Mouse (Mus musculus): ENCODE measurements at regions not wholly inside any gene's neighbourhood (a gene's known extent, or its start where the extent isn't known, plus 50 kb on each side); places are given as distances from the start of the nearest gene placed in this dataset.

GRCm38 (mm10) chr9:61595170-61595967, 223.2 kb downstream of the Tle3 start:
- in situ Hi-C loops (cut with MboI, MseI), result no loop called here

GRCm38 (mm10) chr9:61593991-61594390, 221.8 kb downstream of the Tle3 start:
- in situ Hi-C loops (cut with MboI, MseI), result no loop called here

- in situ Hi-C loops (cut with MboI, MseI), result no loop called here
These were observed 217.6 kb downstream of the Tle3 start for GRCm38 (mm10) chr9:61589727-61590299.

GRCm38 (mm10) chr9:61583281-61584072, 211.3 kb downstream of the Tle3 start:
- in situ Hi-C loops (cut with MboI, MseI), result no loop called here

GRCm38 (mm10) chr9:61581046-61581445, 208.9 kb downstream of the Tle3 start:
- in situ Hi-C loops (cut with MboI, MseI), result no loop called here

GRCm38 (mm10) chr9:61578255-61578654, 206.1 kb downstream of the Tle3 start:
- in situ Hi-C loops (cut with MboI, MseI), result no loop called here

GRCm38 (mm10) chr9:61573634-61574359, 201.6 kb downstream of the Tle3 start:
- in situ Hi-C loops (cut with MboI, MseI), result no loop called here

- in situ Hi-C loops (cut with MboI, MseI), result no loop called here
These were observed 190.9 kb downstream of the Tle3 start for GRCm38 (mm10) chr9:61563017-61563416.

- in situ Hi-C loops (cut with MboI, MseI), result no loop called here
These were observed 189.4 kb downstream of the Tle3 start for GRCm38 (mm10) chr9:61561551-61561950.

- in situ Hi-C loops (cut with MboI, MseI), result no loop called here
These were observed 186.5 kb downstream of the Tle3 start for GRCm38 (mm10) chr9:61558621-61559020.

GRCm38 (mm10) chr9:61557025-61557424, 184.9 kb downstream of the Tle3 start:
- in situ Hi-C loops (cut with MboI, MseI), result no loop called here

GRCm38 (mm10) chr9:61555173-61555572, 183.0 kb downstream of the Tle3 start:
- in situ Hi-C loops (cut with MboI, MseI), result no loop called here

GRCm38 (mm10) chr9:61554611-61555010, 182.4 kb downstream of the Tle3 start:
- in situ Hi-C loops (cut with MboI, MseI), result no loop called here

GRCm38 (mm10) chr9:61553626-61554025, 181.5 kb downstream of the Tle3 start:
- in situ Hi-C loops (cut with MboI, MseI), result no loop called here

- in situ Hi-C loops (cut with MboI, MseI), result no loop called here
These were observed 179.2 kb downstream of the Tle3 start for GRCm38 (mm10) chr9:61551361-61551760.

GRCm38 (mm10) chr9:61550326-61550725, 178.2 kb downstream of the Tle3 start:
- in situ Hi-C loops (cut with MboI, MseI), result no loop called here

- in situ Hi-C loops (cut with MboI, MseI), result no loop called here
These were observed 177.6 kb downstream of the Tle3 start for GRCm38 (mm10) chr9:61549692-61550241.

- in situ Hi-C loops (cut with MboI, MseI), result no loop called here
These were observed 165.4 kb downstream of the Tle3 start for GRCm38 (mm10) chr9:61537316-61538189.

- in situ Hi-C loops (cut with MboI, MseI), result no loop called here
These were observed 161.1 kb downstream of the Tle3 start for GRCm38 (mm10) chr9:61533237-61533636.

- in situ Hi-C loops (cut with MboI, MseI), result no loop called here
These were observed 158.3 kb downstream of the Tle3 start for GRCm38 (mm10) chr9:61530263-61531045.

Measured in T-helper 2 cell (primary cell).